Mouse (Mus musculus) retina, embryonic 14.5 days (tissue): ENCODE data around the gene Olfr1057.
"Not testable (repeated sequence)": the region's sequence is repeated elsewhere in the genome, so short reads cannot be mapped to it uniquely, and the experiment has no call there.

Experiments
- DNase-seq: peaks from one replicate; pipeline ENCODE4 v3.0.0-alpha.2; 2015; ENCODE audit warnings: low spot score

The Olfr1057 gene

GRCm38 (mm10) chr2:86378293-86378692 lies at the start of gene Olfr1057:
Gene Olfr1057, minus strand, starts transcription at chr2:86378393.
- DNase-seq = no peak

- not testable (repeated sequence) for DNase-seq
Observed at GRCm38 (mm10) chr2:86426649-86427048, 48.5 kb upstream of the Olfr1057 start, which contains the start of gene Olfr1062. Gene Olfr1062, minus strand, starts transcription at chr2:86426749.

GRCm38 (mm10) chr2:86413950-86414349 lies 35.8 kb upstream of the Olfr1057 start, which contains the start of gene Olfr1061:
Gene Olfr1061, minus strand, starts transcription at chr2:86414050.
- no peak for DNase-seq

- no peak for DNase-seq
Observed at GRCm38 (mm10) chr2:86395114-86395513, 16.9 kb upstream of the Olfr1057 start.

GRCm38 (mm10) chr2:86388461-86388860 lies 10.3 kb upstream of the Olfr1057 start, which contains the start of gene Olfr1058:
Gene Olfr1058, minus strand, starts transcription at chr2:86388561.
- not testable (repeated sequence) for DNase-seq

GRCm38 (mm10) chr2:86366342-86366741 lies 11.9 kb downstream of the Olfr1057 start:
- not testable (repeated sequence) for DNase-seq

GRCm38 (mm10) chr2:86362369-86362768 lies 15.8 kb downstream of the Olfr1057 start, which contains the start of gene Olfr1056:
Gene Olfr1056, minus strand, starts transcription at chr2:86362469.
- DNase-seq = no peak

GRCm38 (mm10) chr2:86351751-86352150 lies 26.4 kb downstream of the Olfr1057 start:
- not testable (repeated sequence) for DNase-seq

- no peak for DNase-seq
Observed at GRCm38 (mm10) chr2:86350184-86350583, 28.0 kb downstream of the Olfr1057 start, which contains the start of gene Olfr1055. Gene Olfr1055, minus strand, starts transcription at chr2:86350284.

- no peak for DNase-seq
Observed at GRCm38 (mm10) chr2:86335333-86335732, 42.9 kb downstream of the Olfr1057 start, which contains the start of gene Olfr1054. Gene Olfr1054, minus strand, starts transcription at chr2:86335433.
